Mouse (Mus musculus) thymus, postnatal 4 days (tissue): ENCODE measurements around the gene Aldh5a1.

Source experiments
- DNase-seq: peaks from one replicate; pipeline ENCODE4 v3.0.0; 2021

Aldh5a1 gene

GRCm38 (mm10) chr13:24930591-24930990 lies 6.9 kb downstream of the Aldh5a1 start:
- DNase-seq = no peak

GRCm38 (mm10) chr13:24923991-24924390 lies 13.5 kb downstream of the Aldh5a1 start:
- DNase-seq = no peak

GRCm38 (mm10) chr13:24921281-24921680 lies 16.2 kb downstream of the Aldh5a1 start:
- peak; percentile 47 for DNase-seq

- peak; percentile 73 for DNase-seq
These were observed 17.0 kb downstream of the Aldh5a1 start for GRCm38 (mm10) chr13:24920333-24920977.

GRCm38 (mm10) chr13:24915831-24916230 lies 21.6 kb downstream of the Aldh5a1 start:
- no peak for DNase-seq

- DNase-seq = no peak
These were observed 22.5 kb downstream of the Aldh5a1 start for GRCm38 (mm10) chr13:24914915-24915314.

- no peak for DNase-seq
These were observed 23.9 kb downstream of the Aldh5a1 start for GRCm38 (mm10) chr13:24913576-24913975.

GRCm38 (mm10) chr13:24909112-24909511 lies 28.3 kb downstream of the Aldh5a1 start:
- no peak for DNase-seq

- DNase-seq = no peak
These were observed 30.5 kb downstream of the Aldh5a1 start for GRCm38 (mm10) chr13:24906831-24907570.

GRCm38 (mm10) chr13:24905422-24905821 lies 32.0 kb downstream of the Aldh5a1 start:
- DNase-seq = no peak

GRCm38 (mm10) chr13:24903412-24903811 lies 34.0 kb downstream of the Aldh5a1 start:
- no peak for DNase-seq

- DNase-seq = no peak
These were observed 35.5 kb downstream of the Aldh5a1 start for GRCm38 (mm10) chr13:24901916-24902315.

GRCm38 (mm10) chr13:24893880-24894279 lies 43.6 kb downstream of the Aldh5a1 start:
- no peak for DNase-seq

GRCm38 (mm10) chr13:24892516-24892915 lies 44.9 kb downstream of the Aldh5a1 start:
- no peak for DNase-seq

GRCm38 (mm10) chr13:24889554-24889953 lies 47.9 kb downstream of the Aldh5a1 start:
- DNase-seq = no peak

GRCm38 (mm10) chr13:24882411-24882810 lies 55.0 kb downstream of the Aldh5a1 start:
- peak; percentile 59 for DNase-seq

- DNase-seq = no peak
These were observed 56.8 kb downstream of the Aldh5a1 start for GRCm38 (mm10) chr13:24880704-24881103.

- DNase-seq = no peak
These were observed 57.3 kb downstream of the Aldh5a1 start for GRCm38 (mm10) chr13:24880208-24880607.

- DNase-seq = no peak
These were observed 58.0 kb downstream of the Aldh5a1 start for GRCm38 (mm10) chr13:24879359-24880040.

- no peak for DNase-seq
These were observed 69.2 kb downstream of the Aldh5a1 start for GRCm38 (mm10) chr13:24868233-24868632.

GRCm38 (mm10) chr13:24867789-24868188 lies 69.7 kb downstream of the Aldh5a1 start:
- DNase-seq = no peak

GRCm38 (mm10) chr13:24866430-24867402 lies 70.7 kb downstream of the Aldh5a1 start:
- DNase-seq = no peak

- DNase-seq = peak; percentile 88
These were observed 74.9 kb downstream of the Aldh5a1 start for GRCm38 (mm10) chr13:24862520-24862919.
